Mouse (Mus musculus) midbrain, embryonic 14.5 days (tissue): ENCODE measurements around the gene Lipc. TPM values are rescaled to one million over a fixed set of nuclear protein-coding genes. Genes with fewer than 3 reads are reported as not detected.

Experiments used
- ATAC-seq: fragments of 200-750 bp; cut with Nextera tagmentation; 2 replicates; pipeline ENCODE4 v1.8.0; 2017; ENCODE audit warnings: moderate number of reproducible peaks, moderate library complexity; ENCODE audit not compliant: low FRiP score, low TSS enrichment
- DNase-seq: peaks from one replicate; pipeline ENCODE4 v3.0.0-alpha.2; 2015
- H3K27ac ChIP-seq: fragments of 300-500 bp; sonication (generic); replicated peaks from 2 replicates; pipeline ENCODE4 v1.5.1; 2014; ENCODE audit warnings: mild to moderate bottlenecking, low read depth, low read length, moderate library complexity
- H3K27me3 ChIP-seq: fragments of 300-500 bp; sonication (generic); 2 replicates; pipeline ENCODE4 v1.6.1; 2014; ENCODE audit warnings: low read length, control low read depth, mixed read lengths; ENCODE audit not compliant: control insufficient read depth, insufficient read depth
- H3K36me3 ChIP-seq: fragments of 300-500 bp; sonication (generic); 2 replicates; pipeline ENCODE4 v1.6.1; 2014; ENCODE audit warnings: low read length, control low read depth; ENCODE audit not compliant: control insufficient read depth, insufficient read depth
- H3K4me1 ChIP-seq: fragments of 300-500 bp; sonication (generic); 2 replicates; pipeline ENCODE4 v1.6.1; 2014; ENCODE audit warnings: mild to moderate bottlenecking, antibody characterized with exemption, low read length, control low read depth; ENCODE audit not compliant: control insufficient read depth, insufficient read depth
- H3K4me2 ChIP-seq: fragments of 300-500 bp; sonication (generic); 2 replicates; pipeline ENCODE4 v1.6.1; 2014; ENCODE audit warnings: mild to moderate bottlenecking, low read length, moderate library complexity
- H3K4me3 ChIP-seq: fragments of 300-500 bp; sonication (generic); replicated peaks from 2 replicates; pipeline ENCODE4 v1.5.1; 2014; ENCODE audit warnings: low read depth, low read length
- H3K9ac ChIP-seq: fragments of 300-500 bp; sonication (generic); replicated peaks from 2 replicates; pipeline ENCODE4 v1.6.1; 2014; ENCODE audit warnings: mild to moderate bottlenecking, low read length, moderate library complexity
- H3K9me3 ChIP-seq: fragments of 300-500 bp; sonication (generic); 2 replicates; pipeline ENCODE4 v1.6.1; 2016; ENCODE audit warnings: low read length, control low read depth, mixed read lengths; ENCODE audit not compliant: control insufficient read depth
- WGBS: fragments of 180-500 bp; shearing (Covaris S2); extraction: QIAGEN DNeasy Blood & Tissue Kit; methylation state at CpG from one replicate; pipeline ENCODE4 v1.1.7; 2014; 5-methylcytosine and 5-hydroxymethylcytosine counted together
- polyA plus RNA-seq: library from polyadenylated mRNA; unstranded; fragments of >200 nt; fragmentation: Nextera tagmentation; extraction: Ambion mirVana; gene quantifications from 2 replicates; pipeline ENCODE4 v1.2.1, GENCODE M21; 2014

The Lipc gene
- polyA plus RNA-seq, 1 experiment from 2014 or later = not detected

DNA sequence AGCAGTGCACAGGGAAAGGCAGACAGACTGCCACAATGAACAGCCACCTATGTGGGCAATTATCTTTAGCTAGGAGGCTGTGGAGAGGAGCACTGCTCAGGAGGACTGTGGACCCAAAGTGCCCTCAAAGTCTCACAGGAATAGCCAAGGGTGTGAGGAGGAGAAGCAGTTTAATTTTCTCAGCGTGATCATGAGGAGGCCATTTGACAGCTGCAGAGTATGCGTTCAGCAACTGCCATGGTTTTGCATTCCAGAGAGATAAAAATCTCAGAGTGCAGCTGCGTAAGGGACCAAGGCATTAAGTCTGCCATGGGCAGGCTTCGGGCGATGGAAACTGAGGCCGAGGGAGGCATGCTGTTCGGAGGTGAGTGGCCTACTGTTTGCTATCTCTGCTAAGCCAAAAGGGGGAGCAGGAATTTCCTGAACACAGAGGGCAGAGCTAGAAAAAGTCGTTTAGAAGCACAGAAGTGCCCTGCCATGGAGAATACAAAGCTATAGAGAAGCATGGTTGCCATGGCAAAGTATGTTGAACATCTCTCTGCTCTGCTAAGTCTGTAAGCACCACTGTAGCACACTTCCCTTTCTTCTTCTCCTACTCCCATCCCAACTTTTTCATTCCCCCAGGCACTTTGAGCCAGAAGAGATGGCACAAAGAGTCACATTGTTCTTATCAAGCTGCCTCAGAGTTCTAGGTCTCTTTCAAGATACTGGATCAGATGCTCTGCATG lies 151.3 kb downstream of the Lipc start:
- Histone ChIP-seq H3K36me3 (no peaks in the 10 kb centered on the region), H3K27me3 (no peaks in the 10 kb centered on the region), H3K9ac (no peak overlapping the region), H3K4me3 (no peak overlapping the region), H3K4me2 (no peak overlapping the region), H3K4me1 (0 out of 2 replicates have a peak, but pooled peaks cover 3% of the 10 kb centered on the region), H3K9me3 (no peaks in the 10 kb centered on the region), H3K27ac (no peak overlapping the region)
- ATAC-seq (no peak), DNase-seq (peak; percentile 37)
- WGBS = 62% methylated on average over 8 of the region's 8 CpGs

DNA sequence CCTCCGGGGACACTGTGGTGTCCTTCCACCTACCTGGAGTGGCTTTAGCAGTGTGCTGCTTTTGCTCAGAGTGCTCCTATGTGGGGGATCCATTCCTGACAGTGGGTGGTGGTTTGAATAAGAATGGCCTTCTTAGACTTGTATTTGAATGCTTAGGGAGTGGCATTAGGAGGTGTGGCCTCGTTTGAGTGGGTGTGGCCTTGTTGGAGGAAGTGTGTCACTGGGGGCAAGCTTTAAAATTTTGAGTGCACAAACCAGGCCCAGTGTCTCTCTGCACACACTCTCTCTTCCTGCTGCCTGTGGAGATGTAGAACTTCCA lies 156.6 kb downstream of the Lipc start:
- H3K27me3 ChIP-seq = no peaks in the 10 kb centered on the region
- no peak for DNase-seq
- no peaks in the 10 kb centered on the region for H3K9me3 ChIP-seq
- no peaks in the 10 kb centered on the region for H3K36me3 ChIP-seq
- ATAC-seq = no peak
- H3K4me1 ChIP-seq = no peaks in the 10 kb centered on the region
- WGBS = 51% methylated on average over 2 of the region's 2 CpGs
- no peak overlapping the region for H3K9ac ChIP-seq
- H3K4me2 ChIP-seq = no peak overlapping the region
- H3K4me3 ChIP-seq = no peak overlapping the region
- H3K27ac ChIP-seq = no peak overlapping the region

DNA sequence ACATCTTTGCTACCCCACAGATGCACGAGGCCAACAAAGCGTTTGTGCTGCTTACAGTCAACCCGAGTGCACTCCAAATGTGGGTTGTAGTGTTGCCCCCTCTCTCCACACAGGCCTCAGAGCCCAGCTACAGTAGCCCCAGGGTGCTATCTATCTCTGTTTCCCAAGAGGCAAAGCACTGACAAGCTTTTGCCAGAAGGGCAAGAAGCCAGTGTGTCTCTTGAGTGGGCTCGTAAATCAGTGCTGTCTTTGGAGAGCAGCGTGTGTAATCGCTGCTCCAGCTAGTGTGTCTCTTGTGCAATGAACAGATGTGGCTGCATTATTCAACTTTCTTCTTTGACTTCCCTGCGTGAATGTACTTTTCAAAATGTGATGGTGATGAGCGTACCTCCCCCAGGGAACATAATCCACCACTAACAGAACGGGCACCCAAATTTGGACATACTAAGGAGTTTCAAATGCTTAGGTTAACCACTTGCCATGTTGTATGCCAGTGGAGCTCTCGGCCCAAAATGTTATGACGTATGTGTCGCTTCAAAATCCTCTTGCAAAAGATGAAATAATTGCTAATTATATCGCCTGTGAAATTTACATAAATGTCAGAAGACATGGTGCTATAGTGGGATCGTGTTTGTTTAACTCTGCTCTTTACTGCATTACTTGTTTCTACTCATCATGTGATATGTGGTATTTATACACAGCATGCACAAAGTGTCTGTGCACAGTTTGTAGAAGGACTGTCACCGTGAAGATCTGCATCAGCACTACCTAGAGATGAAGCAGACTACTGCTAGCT lies 157.2 kb downstream of the Lipc start:
- Histone ChIP-seq H3K27ac (no peak overlapping the region), H3K27me3 (no peaks in the 10 kb centered on the region), H3K4me1 (no peaks in the 10 kb centered on the region), H3K4me2 (no peak overlapping the region), H3K9ac (no peak overlapping the region), H3K36me3 (no peaks in the 10 kb centered on the region), H3K9me3 (no peaks in the 10 kb centered on the region), H3K4me3 (no peak overlapping the region)
- ATAC-seq (no peak), DNase-seq (no peak)
- 85% methylated on average over 15 of the region's 15 CpGs for WGBS

DNA sequence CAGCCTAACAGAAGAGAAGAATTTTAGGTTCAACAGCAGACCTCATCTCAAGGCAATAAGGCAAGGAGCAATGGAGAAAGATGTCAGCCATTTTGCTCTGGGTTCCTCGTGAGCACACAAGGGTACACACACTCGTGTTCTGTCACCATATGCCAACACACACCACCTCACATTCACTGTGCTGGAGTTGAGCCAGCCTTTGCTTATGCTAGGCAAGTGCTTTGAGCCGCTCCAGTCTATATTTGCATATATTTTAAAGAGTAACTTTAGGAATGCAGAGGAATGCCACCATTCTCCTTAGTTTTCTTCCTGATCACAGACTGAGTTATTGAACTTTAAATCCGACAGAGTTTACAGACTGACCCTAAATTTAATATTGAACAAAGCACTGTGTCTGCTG lies 161.4 kb downstream of the Lipc start:
- Histone ChIP-seq H3K9me3 (peaks cover 2% of the 10 kb centered on the region; the same call in 1 of the 2 replicates), H3K9ac (no peak overlapping the region), H3K27ac (no peak overlapping the region), H3K4me1 (no peaks in the 10 kb centered on the region), H3K4me2 (no peak overlapping the region), H3K36me3 (no peaks in the 10 kb centered on the region), H3K27me3 (no peaks in the 10 kb centered on the region), H3K4me3 (no peak overlapping the region)
- WGBS = 88% methylated on average over 4 of the region's 4 CpGs
- ATAC-seq (no peak), DNase-seq (no peak)

DNA sequence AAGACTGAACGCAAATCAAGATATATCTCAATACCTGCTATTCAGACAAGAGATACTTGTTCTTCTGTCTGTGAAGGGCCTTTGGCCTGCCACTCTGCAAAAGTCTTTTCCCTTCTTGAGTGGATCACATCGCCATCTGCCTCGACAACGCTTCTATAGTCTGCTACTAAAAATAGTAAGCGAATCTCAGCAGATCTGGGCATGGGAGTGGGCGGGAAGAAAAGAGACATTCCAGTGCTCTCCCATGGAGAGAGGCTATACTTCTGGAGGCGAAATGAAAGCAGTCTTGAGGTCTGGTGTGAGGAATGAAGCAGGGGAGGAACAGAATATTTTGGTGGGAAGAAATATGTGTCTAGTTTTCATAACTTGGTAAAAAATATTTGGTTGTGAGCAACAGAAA lies 163.3 kb downstream of the Lipc start:
- ATAC-seq (no peak), DNase-seq (no peak)
- 79% methylated on average over 7 of the region's 7 CpGs for WGBS
- Histone ChIP-seq H3K36me3 (no peaks in the 10 kb centered on the region), H3K9ac (no peak overlapping the region), H3K4me1 (no peaks in the 10 kb centered on the region), H3K9me3 (peaks cover 2% of the 10 kb centered on the region; the same call in 1 of the 2 replicates), H3K4me3 (no peak overlapping the region), H3K27me3 (no peaks in the 10 kb centered on the region), H3K27ac (no peak overlapping the region), H3K4me2 (no peak overlapping the region)

DNA sequence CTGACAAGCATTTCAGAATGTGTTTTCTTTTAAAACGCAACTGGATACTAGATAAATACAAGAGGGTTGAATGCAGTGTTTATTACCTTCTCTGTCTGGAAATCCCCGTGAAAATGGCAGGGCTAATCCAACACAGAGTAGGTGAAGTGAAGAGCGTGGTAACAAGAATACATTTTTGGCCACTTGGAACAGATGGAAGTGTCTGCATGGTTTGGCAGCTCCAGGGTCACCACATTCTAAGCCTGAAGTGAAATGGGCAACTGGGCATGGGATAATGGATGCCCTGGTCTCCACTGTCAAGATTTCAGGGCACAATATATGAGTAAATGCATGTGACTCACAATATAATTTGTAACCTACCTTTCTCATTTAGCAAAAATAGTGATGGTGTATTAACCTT lies 169.8 kb downstream of the Lipc start:
- no peak overlapping the region for H3K4me3 ChIP-seq
- no peak overlapping the region for H3K27ac ChIP-seq
- H3K4me1 ChIP-seq = no peaks in the 10 kb centered on the region
- no peaks in the 10 kb centered on the region for H3K9me3 ChIP-seq
- H3K9ac ChIP-seq = no peak overlapping the region
- no peak for DNase-seq
- 78% methylated on average over 3 of the region's 3 CpGs for WGBS
- H3K4me2 ChIP-seq = no peak overlapping the region
- H3K27me3 ChIP-seq = no peaks in the 10 kb centered on the region
- no peak for ATAC-seq
- peaks cover 15% of the 10 kb centered on the region; the same call in 1 of the 2 replicates for H3K36me3 ChIP-seq

DNA sequence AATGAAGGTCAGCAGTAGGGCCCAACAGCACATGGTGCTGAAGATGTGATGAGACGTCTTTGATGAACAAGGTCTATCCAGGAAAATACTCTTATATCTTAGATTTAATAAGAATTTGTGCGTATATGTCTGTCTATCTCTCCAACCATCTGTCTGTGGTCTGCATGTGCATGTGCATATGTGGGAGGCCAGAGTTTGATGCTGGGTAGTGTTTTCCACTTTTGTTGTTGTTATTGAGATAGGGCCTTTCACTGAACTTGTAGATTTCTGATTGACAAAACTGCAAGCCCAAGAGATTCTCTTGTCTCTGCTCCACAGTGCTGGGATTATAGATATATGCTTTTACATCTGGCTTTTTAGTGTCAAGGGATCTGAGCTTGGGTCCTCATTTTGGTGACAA lies 176.5 kb downstream of the Lipc start:
- Histone ChIP-seq H3K9ac (no peak overlapping the region), H3K9me3 (no peaks in the 10 kb centered on the region), H3K27me3 (no peaks in the 10 kb centered on the region), H3K36me3 (peaks cover 18% of the 10 kb centered on the region; the same call in 1 of the 2 replicates), H3K4me3 (no peak overlapping the region), H3K4me2 (no peak overlapping the region), H3K4me1 (no peaks in the 10 kb centered on the region), H3K27ac (no peak overlapping the region)
- ATAC-seq (no peak), DNase-seq (no peak)
- WGBS = 97% methylated on average over 2 of the region's 2 CpGs

DNA sequence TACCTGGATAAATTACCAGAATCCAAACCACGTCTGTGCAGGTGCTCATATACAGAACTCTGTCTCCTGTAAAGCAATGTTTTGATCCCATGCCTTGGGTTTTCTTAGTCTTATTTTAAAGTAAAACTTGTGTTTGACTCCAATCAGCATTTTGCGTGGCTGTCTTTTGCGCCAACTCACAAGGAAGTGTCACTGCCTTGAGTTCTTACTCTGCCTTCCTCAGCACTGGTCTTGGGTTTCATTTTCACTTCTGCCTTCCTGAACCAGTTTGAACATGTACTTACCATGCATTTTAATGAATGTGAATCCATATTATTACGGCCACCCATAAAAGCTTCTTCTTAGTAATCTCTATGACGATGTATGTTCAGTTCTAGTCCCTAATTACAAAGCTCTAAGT lies 191.1 kb downstream of the Lipc start:
- WGBS = 95% methylated on average over 5 of the region's 5 CpGs
- no peak for ATAC-seq

More for the DNA sequence above, 191.1 kb downstream of the Lipc start:
- Histone ChIP-seq H3K27ac (no peak overlapping the region), H3K4me1 (no peaks in the 10 kb centered on the region), H3K27me3 (no peaks in the 10 kb centered on the region), H3K9ac (no peak overlapping the region), H3K9me3 (no peaks in the 10 kb centered on the region), H3K4me2 (no peak overlapping the region), H3K4me3 (no peak overlapping the region), H3K36me3 (peaks cover 35% of the 10 kb centered on the region)
- DNase-seq = no peak
